Mouse (Mus musculus): ENCODE measurements around the gene Olfr933.

DNA sequence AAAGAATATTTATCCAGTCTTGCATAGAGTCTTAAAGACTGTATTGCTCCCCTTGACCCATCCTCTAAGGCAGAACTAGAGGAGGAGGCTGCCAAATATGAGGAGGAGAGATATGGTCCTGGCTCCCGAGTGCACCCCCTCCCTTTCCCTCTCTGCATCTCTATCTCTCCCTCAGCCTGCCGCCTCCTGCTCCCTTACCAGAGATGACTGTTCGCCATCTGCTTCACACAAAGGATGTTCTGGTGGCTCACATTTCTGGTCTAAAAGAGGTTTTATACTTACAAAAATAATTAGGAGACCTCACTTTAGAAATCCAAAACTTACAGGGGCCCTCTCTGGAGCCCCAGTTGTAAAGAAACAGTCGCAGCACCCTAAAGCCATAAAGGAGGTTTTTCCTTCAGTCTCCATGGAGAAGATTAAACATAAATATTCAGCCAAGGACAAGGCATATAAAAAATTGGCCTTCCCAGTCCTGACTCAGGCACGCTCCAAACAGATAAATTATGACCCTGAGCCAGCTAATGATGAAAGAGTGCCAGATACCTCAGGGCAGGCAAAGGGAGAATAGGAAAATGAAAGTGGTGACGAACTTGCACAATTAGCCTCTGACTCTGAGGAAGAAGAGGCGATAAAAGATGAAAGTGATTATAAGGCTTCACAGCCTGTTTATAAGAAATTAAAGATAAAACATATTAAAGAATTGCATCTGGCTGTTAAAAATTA is 18.6 kb upstream of the Olfr933 start:
- TF ChIP-seq CTCF (conservative IDR thresholded peaks at IDR 0.05; ENCODE audit: low read length) (no peak), POU5F1 (IDR thresholded peaks at IDR 0.05; ENCODE audit: borderline replicate concordance, low read length) (no peak)
